Mouse (Mus musculus): ENCODE measurements around the gene Syt16. TPM values are rescaled to one million over a fixed set of nuclear protein-coding genes. Genes with fewer than 3 reads are reported as not detected.

The Syt16 gene
- total RNA-seq, 2 experiments from 2014 or later = not detected

DNA sequence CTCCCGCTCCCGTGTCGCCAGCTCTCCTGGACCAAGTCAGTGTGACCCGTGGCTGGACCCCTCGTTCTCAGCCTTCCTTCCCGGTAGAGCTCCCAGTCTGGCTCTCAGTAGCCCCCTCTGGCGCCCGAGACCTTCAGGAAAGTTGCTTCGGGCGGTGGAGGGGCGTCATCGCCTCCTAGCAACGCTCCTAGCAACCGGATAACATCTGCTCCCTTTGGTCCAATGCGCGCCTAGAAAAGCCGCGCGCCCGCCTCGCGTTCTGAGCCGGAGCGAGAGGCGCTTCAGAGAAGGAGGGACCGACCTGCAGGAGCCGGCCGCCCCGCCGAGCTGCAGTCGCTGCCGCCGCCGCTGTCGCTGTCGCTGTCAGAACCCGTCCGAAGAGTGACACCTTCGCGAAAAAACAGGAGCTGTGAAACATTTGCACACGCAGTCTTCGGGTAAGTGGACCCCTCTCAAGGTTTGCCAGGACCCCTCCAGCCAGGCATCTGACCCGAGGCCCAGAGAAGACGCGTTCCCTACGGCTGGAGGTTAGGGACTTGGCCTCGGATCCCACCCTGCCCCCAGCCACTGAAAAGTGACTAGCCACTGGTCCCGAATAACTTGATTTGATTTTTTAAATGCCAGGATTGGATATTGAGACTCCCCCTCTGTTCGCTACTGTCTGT, 286.7 kb downstream of the Syt16 start:
- ATAC-seq (replicated peaks; ENCODE audit: low FRiP score, low TSS enrichment, poor library complexity, severe bottlenecking) = peak; percentile 47; the same call in 1 of the 2 replicates

GRCm38 (mm10) chr12:74284685-74285054, 287.2 kb downstream of the Syt16 start:
- no peak for ATAC-seq (replicated peaks; ENCODE audit: low FRiP score, low TSS enrichment, poor library complexity, severe bottlenecking)

DNA sequence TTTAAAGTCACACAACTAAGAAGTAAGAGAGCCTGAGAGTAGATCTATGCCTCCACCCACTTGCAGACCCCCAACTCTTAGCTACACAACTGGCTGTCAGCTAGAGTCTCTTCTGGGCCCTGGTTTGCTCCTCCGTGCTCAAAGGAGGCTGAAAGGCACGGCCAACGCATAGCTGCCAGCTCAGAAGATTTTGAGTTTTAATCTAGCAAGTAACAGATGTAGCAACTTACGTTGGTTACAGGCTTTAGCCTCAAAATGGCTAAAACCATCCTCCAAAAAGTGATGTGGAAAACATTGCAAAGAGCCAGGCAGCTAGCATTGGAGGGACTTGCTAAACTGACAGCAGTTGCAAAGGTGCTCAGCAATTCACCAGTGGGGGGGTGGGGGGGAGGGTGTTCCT, 293.5 kb downstream of the Syt16 start:
- ATAC-seq (replicated peaks; ENCODE audit: low FRiP score, low TSS enrichment, poor library complexity, severe bottlenecking) = no peak

DNA sequence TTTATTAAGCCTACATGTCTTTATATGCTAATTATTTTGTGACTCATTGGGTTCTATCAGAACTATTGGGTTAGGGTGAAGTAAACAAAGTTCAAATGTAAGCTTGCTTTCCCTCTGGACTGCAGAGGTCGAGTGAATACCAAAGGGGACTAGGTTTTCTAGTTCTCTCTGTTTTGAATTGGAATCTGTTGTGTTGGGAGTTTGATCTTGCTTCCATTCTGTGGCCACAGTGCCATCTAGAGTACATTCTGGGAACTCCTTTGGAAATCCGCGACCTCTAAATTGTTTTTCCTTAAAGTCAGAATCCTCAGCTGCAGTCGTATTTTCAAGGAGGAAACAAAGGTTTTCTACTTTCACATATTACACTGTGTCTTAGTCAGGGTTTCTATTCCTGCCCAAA, 296.2 kb downstream of the Syt16 start:
- 0 out of 2 replicates have a peak, but pooled peaks have one; percentile 50 for ATAC-seq (replicated peaks; ENCODE audit: low FRiP score, low TSS enrichment, poor library complexity, severe bottlenecking)

- no peak for ATAC-seq (replicated peaks; ENCODE audit: low FRiP score, low TSS enrichment, poor library complexity, severe bottlenecking)
Observed at GRCm38 (mm10) chr12:74296374-74296773, 298.9 kb downstream of the Syt16 start.

DNA sequence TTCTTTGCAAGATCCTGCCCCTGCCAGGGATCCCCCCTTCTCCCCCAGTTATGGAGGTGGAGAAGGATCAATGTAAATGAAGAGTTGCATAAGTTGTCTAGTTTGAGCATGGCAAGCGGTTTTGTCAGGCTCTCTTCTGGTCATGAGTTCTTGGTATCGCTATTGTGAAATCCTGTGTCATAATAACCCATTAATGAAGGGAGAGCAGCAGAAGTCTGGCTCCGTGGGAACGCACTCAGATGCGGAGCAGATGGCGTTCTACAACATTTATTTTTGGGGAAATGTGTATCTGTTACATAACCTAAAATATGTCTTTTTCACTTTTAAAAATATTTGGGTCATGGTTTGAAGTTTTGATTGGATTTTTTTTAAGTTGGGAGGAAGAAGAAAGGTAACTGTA, 304.1 kb downstream of the Syt16 start:
- ATAC-seq (replicated peaks; ENCODE audit: low FRiP score, low TSS enrichment, poor library complexity, severe bottlenecking) = no peak

DNA sequence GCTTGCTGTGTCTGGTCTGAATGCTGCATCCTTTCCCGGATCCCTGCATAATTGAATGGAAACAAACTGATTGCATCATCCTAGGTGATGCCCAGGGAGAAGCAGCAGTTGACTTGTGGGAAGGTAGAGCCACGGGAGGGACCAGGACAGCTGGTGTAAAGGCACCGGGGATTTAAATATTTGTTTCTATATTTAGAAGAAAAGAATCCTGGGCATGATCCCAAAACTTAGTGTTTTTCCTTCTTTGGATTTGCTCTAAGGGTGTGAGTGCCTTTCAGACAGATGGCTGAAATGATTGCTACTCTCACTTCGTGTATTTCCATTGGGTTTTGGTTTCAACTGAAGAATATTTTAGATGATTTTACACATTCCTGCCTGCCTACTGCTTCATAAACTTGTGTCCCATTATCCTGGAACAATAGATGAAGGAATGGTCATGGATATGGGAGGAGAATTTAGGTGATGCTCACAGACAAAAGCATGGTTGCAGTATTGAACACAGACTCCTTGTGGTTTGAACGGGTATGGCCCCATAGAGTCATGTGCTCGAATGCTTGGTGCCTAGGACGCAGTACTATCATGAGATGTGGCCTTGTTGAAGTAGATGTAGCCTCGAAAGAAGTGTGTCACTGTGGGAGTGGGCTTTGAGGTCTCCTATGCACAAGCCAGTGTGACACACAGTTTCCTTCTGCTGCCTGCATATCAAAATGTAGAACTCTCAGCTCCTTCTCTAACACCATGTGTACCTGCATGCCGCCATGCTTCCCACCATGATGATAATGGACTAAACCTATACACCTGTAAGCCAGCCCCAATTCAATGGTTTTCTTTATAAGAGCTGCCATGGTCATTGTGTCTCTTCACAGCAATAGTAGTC, 306.2 kb downstream of the Syt16 start:
- no peak for ATAC-seq (replicated peaks; ENCODE audit: low FRiP score, low TSS enrichment, poor library complexity, severe bottlenecking)

DNA sequence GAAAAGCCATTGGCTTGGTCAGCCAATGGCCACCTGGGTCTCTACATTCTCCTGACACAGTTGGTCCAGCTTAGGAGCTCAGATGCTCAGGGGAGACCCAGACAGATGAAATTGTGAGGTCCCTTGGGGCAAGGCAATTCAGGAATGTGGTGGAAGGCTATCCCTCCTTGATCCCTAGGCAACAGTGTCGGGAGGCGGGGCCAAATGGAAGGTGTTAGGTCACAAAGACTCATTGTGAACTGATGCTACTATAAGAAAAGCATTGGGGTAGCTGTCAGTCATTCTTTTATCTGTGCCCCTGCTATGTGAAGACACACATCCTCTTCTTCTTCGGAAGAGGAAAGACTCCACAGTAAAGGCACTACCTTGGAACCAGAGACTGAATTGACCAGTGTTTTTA, 315.1 kb downstream of the Syt16 start:
- ATAC-seq (replicated peaks; ENCODE audit: low FRiP score, low TSS enrichment, poor library complexity, severe bottlenecking) = no peak

DNA sequence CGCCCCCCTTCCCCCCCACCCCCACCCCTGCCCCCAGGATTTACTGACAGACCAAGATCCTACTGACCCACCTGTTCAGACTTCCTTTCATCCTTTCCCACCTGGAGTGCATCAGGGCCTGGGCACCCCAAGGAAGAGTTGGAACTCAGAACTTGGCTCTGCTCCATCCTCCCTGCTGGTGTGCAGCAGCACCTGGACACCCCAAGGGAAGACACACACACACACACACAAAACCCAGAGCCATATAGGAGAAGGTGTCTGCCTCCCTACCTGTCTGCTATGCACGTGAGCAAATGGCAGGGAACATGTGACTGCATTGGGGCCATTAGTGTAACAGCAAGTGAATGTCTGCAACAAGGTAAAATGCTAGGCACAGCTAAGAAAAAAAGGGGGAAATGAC, 317.8 kb downstream of the Syt16 start:
- ATAC-seq (replicated peaks; ENCODE audit: low FRiP score, low TSS enrichment, poor library complexity, severe bottlenecking) = no peak

- no peak for ATAC-seq (replicated peaks; ENCODE audit: low FRiP score, low TSS enrichment, poor library complexity, severe bottlenecking)
Observed at GRCm38 (mm10) chr12:74316344-74316973, 319.0 kb downstream of the Syt16 start, which contains the start of gene Gm11042. Gm11042 (minus strand) TSS chr12:74316394.

DNA sequence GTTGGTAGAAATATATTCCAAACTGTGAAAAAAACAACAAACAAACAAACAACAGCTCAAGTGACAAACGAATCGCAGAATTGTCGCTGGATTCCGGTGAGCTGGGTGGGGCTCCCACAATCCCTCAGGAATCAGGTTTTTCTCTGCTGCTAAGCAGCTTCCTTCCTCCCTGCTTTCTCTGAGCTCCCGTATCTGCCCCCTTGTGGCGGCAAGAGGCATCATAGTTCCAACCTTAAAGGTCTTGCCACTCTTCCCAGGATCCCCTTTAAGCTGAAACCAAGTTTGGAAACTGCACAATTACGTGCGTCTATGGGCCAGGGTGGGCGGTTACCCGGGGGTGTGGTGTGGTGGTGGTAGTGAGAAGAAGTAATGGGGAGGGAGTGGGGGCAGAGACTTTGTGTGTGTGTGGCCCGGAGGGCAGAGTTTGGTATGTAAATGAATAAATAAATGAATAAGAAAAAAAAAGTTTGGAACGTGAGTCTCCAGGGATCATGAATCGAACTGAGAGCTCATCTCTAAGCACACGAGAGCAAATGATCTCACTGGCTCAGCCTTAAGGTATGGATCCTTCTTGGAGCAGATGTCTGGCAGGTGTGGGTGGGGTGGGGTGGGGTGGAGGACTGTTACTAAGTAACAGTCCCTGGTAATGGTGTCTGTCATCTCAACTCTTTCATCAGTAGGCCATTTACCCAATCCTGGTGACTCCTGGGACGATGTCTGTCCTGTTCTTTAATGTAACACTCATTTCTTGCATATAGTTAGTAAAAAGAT, 319.7 kb downstream of the Syt16 start:
- peak; percentile 86 for ATAC-seq (replicated peaks; ENCODE audit: low FRiP score, low TSS enrichment, poor library complexity, severe bottlenecking)

GRCm38 (mm10) chr12:74320318-74320717, 322.9 kb downstream of the Syt16 start:
- peak; percentile 90 for ATAC-seq (replicated peaks; ENCODE audit: low FRiP score, low TSS enrichment, poor library complexity, severe bottlenecking)

- ATAC-seq (replicated peaks; ENCODE audit: low FRiP score, low TSS enrichment, poor library complexity, severe bottlenecking) = no peak
Observed at GRCm38 (mm10) chr12:74321981-74322380, 324.5 kb downstream of the Syt16 start.

Other genes with a start within 250 kb of the Syt16 start
- 18.7 and 28.2 TPM in 2 replicates for gene Hif1a, start 96.3 kb upstream of the Syt16 start, total RNA-seq (2014; fragmentation: Nextera tagmentation)
- gene Hif1a, start 96.3 kb upstream of the Syt16 start, total RNA-seq (2017) = 34.5 and 42.4 TPM in 2 replicates
- not detected in 2 replicates for gene Gm49321, start 60.0 kb upstream of the Syt16 start, total RNA-seq (2014; fragmentation: Nextera tagmentation)
- not detected in 2 replicates for gene Gm49321, start 60.0 kb upstream of the Syt16 start, total RNA-seq (2017)
- 4.2 and 9.7 TPM in 2 replicates for gene Snapc1, start 33.2 kb upstream of the Syt16 start, total RNA-seq (2014; fragmentation: Nextera tagmentation)
- gene Snapc1, start 33.2 kb upstream of the Syt16 start, total RNA-seq (2017) = 19.1 and 39.5 TPM in 2 replicates